Mouse (Mus musculus) spleen, adult 2 months (tissue): Measurements from ENCODE around the gene Eri3. TPM values are rescaled to one million over a fixed set of nuclear protein-coding genes. Genes with fewer than 3 reads are reported as not detected.

Experiments
- DNase-seq, 2 experiments: peaks; one replicate each; pipeline versions ENCODE4 v3.0.0 to v3.0.0-alpha.2; 2012 to 2021; ENCODE audit warnings: low spot score in 2 of 2, low read depth in 1 of 2
- H3K27ac ChIP-seq: fragments of 200-500 bp; 2 replicates; pipeline ENCODE4 v1.5.1; 2012; ENCODE audit warnings: low read length, inconsistent platforms; ENCODE audit not compliant: insufficient read depth
- H3K27me3 ChIP-seq: fragments of 200-500 bp; 2 replicates; pipeline ENCODE4 v1.6.1; 2012; ENCODE audit warnings: mild to moderate bottlenecking, moderate library complexity, low read length, inconsistent platforms; ENCODE audit not compliant: control insufficient read depth, insufficient read depth
- H3K36me3 ChIP-seq: fragments of 200-500 bp; 2 replicates; pipeline ENCODE4 v1.6.1; 2012; ENCODE audit warnings: mild to moderate bottlenecking, low read length, inconsistent platforms; ENCODE audit not compliant: control insufficient read depth, insufficient read depth
- H3K4me1 ChIP-seq: fragments of 200-500 bp; 2 replicates; pipeline ENCODE4 v1.6.1; 2011; ENCODE audit warnings: inconsistent platforms; ENCODE audit not compliant: control insufficient read depth, insufficient read depth, insufficient read length
- H3K4me3 ChIP-seq: fragments of 200-500 bp; 2 replicates; pipeline ENCODE4 v1.5.1; 2011; ENCODE audit warnings: mild to moderate bottlenecking, inconsistent platforms; ENCODE audit not compliant: insufficient read depth, insufficient read length; ENCODE audit errors: extremely low read depth
- CTCF ChIP-seq: fragments of 200-500 bp; IDR thresholded peaks from 2 replicates; pipeline ENCODE4 v1.5.1; 2011; ENCODE audit warnings: mild to moderate bottlenecking, inconsistent platforms; ENCODE audit not compliant: insufficient read depth, insufficient read length, insufficient replicate concordance; ENCODE audit errors: extremely low read depth
- POLR2A ChIP-seq: fragments of 200-500 bp; IDR thresholded peaks from 2 replicates; pipeline ENCODE4 v1.6.1; 2011; ENCODE audit warnings: low read depth, low read length, inconsistent platforms
- WGBS: fragments of 180-500 bp; shearing (Covaris S2); methylation state at CpG from one replicate; pipeline ENCODE4 v1.1.7; 2018; 5-methylcytosine and 5-hydroxymethylcytosine counted together
- polyA plus RNA-seq: library from polyadenylated mRNA; depleted of rRNA; stranded (reverse); fragments of >200 nt; gene quantifications from 2 replicates; pipeline ENCODE4 v1.2.3, GENCODE M21; 2012

Eri3 gene
- polyA plus RNA-seq, 1 experiment: 48.1 TPM

GRCm38 (mm10) chr4:117595293-117595692 lies 45.1 kb downstream of the Eri3 start:
- Histone ChIP-seq H3K4me3 (no peak overlapping the region), H3K27ac (no peak overlapping the region), H3K36me3 (peaks cover 16% of the 10 kb centered on the region), H3K27me3 (no peaks in the 10 kb centered on the region), H3K4me1 (no peaks in the 10 kb centered on the region)
- WGBS: 93% methylated on average over 10 of the region's 10 CpGs
- no peak for DNase-seq
- TF ChIP-seq POLR2A: no peak
- TF ChIP-seq CTCF: no peak

- no peak for DNase-seq
- TF ChIP-seq CTCF: no peak
- no peak for TF ChIP-seq POLR2A
- Histone ChIP-seq H3K36me3 (peaks cover 11% of the 10 kb centered on the region), H3K4me1 (no peaks in the 10 kb centered on the region), H3K27ac (no peak overlapping the region), H3K27me3 (no peaks in the 10 kb centered on the region), H3K4me3 (no peak overlapping the region)
- WGBS: 92% methylated on average over 7 of the region's 7 CpGs
These were observed 49.9 kb downstream of the Eri3 start for GRCm38 (mm10) chr4:117599986-117600565.

- TF ChIP-seq CTCF: no peak
- TF ChIP-seq POLR2A: no peak
- Histone ChIP-seq H3K27me3 (no peaks in the 10 kb centered on the region), H3K27ac (no peak overlapping the region), H3K36me3 (peaks cover 10% of the 10 kb centered on the region), H3K4me3 (no peak overlapping the region), H3K4me1 (no peaks in the 10 kb centered on the region)
- WGBS: 89% methylated on average over 5 of the region's 5 CpGs
- no peak for DNase-seq
These were observed 51.2 kb downstream of the Eri3 start for GRCm38 (mm10) chr4:117601338-117601776.

GRCm38 (mm10) chr4:117605099-117605953 lies 55.2 kb downstream of the Eri3 start:
- no peak for TF ChIP-seq POLR2A
- TF ChIP-seq CTCF: no peak
- 92% methylated on average over 16 of the region's 16 CpGs for WGBS
- Histone ChIP-seq H3K27ac (no peak overlapping the region), H3K4me1 (no peaks in the 10 kb centered on the region), H3K4me3 (no peak overlapping the region), H3K36me3 (peaks cover 7% of the 10 kb centered on the region; the same call in 1 of the 2 replicates), H3K27me3 (no peaks in the 10 kb centered on the region)
- no peak for DNase-seq

GRCm38 (mm10) chr4:117605954-117606227 lies 55.7 kb downstream of the Eri3 start:
- WGBS: 80% methylated on average over 1 of the region's 1 CpGs
- no peaks in the 10 kb centered on the region for H3K27me3 ChIP-seq
- TF ChIP-seq CTCF (no peak), POLR2A (no peak)
- H3K36me3 ChIP-seq: peaks cover 7% of the 10 kb centered on the region; the same call in 1 of the 2 replicates
- no peaks in the 10 kb centered on the region for H3K4me1 ChIP-seq
- no peak for DNase-seq
- no peak overlapping the region for H3K27ac ChIP-seq
- no peak overlapping the region for H3K4me3 ChIP-seq

- 89% methylated on average over 5 of the region's 5 CpGs for WGBS
- H3K27ac ChIP-seq: no peak overlapping the region
- H3K4me1 ChIP-seq: no peaks in the 10 kb centered on the region
- H3K4me3 ChIP-seq: no peak overlapping the region
- no peaks in the 10 kb centered on the region for H3K27me3 ChIP-seq
- peaks cover 6% of the 10 kb centered on the region; the same call in 1 of the 2 replicates for H3K36me3 ChIP-seq
- DNase-seq: no peak
- no peak for TF ChIP-seq POLR2A
- TF ChIP-seq CTCF: no peak
These were observed 56.9 kb downstream of the Eri3 start for GRCm38 (mm10) chr4:117606831-117607610.

GRCm38 (mm10) chr4:117608265-117608664 lies 58.1 kb downstream of the Eri3 start:
- no peaks in the 10 kb centered on the region for H3K27me3 ChIP-seq
- H3K36me3 ChIP-seq: peaks cover 9% of the 10 kb centered on the region
- DNase-seq: no peak
- no peak overlapping the region for H3K4me3 ChIP-seq
- no peaks in the 10 kb centered on the region for H3K4me1 ChIP-seq
- WGBS: 90% methylated on average over 9 of the region's 9 CpGs
- no peak overlapping the region for H3K27ac ChIP-seq
- TF ChIP-seq POLR2A (no peak), CTCF (no peak)
